Mouse (Mus musculus) embryo, embryonic 11.5 days (tissue): ENCODE measurements around the gene Pigk.

ENCODE experiments used
- DNase-seq: peaks from one replicate; pipeline ENCODE4 v3.0.0-alpha.2; 2012; ENCODE audit warnings: low read depth, low spot score

Pigk gene

DNA sequence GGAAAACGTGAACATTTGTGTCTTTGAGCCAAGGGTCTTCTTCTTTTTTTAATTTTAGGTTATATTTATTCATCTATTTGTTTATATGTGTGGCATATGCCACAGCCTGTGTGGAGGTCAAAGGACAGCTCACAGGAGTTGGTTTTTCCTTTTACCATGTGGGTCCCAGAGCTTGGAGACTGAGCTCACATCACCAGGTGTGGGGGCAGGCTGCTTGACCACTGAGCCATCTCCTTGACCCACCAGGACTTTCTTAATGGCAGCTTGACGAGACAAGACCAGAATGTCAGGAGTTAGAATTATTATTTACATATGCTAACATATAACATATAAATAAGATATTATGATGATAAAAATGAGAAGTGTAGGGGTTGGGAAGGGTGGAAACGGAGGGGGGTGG, 182.2 kb downstream of the Pigk start:
- no peak for DNase-seq

DNA sequence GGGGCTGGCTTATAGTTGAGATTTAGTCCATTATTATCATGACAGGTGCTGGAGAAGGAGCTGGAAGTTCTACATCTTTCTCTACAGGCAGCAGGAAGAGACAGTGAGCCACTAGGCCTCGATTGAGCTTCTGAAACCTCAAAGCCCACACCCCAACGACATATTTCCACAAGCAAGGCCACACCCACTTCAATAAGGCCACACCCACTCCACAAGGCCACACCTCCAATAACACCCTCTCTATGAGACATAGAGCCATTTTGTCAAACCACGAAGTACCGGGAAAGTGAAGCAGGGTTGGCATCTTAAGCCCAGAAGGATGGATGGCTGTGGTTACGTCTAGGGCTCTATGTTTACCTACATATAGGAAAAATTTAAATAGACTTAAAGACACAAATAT, 183.3 kb downstream of the Pigk start:
- DNase-seq: no peak

DNA sequence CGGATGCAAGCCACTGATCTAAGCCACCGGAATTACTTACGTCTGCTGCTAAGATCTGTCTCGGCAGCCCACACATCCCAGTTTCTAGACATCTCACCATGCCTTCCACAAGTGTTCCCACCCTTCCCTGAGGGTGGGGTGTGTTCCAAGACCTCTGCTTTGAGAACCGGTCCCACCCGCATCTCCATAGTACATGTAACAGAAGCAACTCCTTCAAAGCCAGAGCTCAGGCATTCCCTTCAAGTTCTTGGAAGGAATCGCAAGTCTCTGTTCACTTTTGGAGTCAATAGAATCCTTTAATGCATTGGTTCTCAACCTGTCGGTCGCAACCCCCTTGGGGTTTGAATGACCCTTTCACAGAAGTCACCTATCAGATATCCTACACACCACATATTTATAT, 185.0 kb downstream of the Pigk start:
- no peak for DNase-seq

DNA sequence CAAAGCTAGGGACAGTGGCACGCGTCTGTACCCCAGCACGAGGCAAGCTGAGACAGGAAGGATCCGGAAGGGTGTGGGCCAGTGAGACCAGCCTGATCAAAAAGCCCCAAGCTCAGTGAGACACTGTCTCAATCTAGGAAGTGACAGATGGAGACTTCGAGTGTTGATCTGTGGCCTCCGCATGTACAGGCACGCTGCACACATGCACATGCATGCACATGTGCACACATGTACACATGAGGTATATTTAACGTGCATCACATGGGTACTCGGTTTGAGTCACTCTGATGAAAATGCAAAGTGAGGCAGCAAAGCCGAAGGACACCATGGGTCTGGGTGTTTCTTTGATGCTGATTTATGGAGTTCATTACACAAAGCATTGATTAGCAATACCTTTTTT, 191.1 kb downstream of the Pigk start:
- DNase-seq: no peak

DNA sequence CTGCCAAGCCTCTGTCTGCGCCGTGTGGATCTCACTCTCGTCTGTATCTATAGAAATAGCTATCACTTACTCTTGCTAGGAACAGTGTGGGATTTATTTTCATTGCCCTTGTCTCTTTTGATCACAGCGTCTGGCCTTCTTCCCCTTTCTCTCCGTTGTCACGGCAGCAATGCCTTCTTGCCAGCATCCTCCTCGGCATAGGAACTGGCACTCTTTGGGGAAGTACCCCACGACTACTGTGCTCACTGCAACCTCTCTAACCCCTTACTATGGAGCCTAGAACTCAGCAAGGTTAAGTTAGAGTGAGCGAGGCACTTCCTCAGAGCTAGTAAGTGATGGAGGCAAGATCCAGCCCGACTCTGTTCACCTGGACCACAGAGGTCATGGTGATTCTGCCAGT, 191.9 kb downstream of the Pigk start:
- no peak for DNase-seq

DNA sequence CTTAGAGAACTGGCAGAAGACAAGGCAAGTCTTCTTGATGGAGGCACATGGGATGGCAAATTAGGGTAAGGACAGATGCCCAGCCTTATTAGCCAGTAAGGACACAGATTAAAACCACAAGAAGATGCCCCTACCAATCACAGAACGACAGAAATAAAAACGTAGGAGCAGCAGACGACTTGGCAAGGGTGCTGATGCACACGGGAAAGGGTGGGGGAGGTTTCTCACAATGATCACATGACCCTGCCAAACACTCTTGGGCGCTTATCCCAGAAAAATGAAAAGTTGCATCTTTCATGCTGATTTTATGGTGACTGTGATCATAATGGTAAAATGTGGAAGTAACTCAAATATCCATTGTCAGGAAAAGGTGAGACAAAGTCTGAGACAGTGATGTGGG, 193.2 kb downstream of the Pigk start:
- no peak for DNase-seq

DNA sequence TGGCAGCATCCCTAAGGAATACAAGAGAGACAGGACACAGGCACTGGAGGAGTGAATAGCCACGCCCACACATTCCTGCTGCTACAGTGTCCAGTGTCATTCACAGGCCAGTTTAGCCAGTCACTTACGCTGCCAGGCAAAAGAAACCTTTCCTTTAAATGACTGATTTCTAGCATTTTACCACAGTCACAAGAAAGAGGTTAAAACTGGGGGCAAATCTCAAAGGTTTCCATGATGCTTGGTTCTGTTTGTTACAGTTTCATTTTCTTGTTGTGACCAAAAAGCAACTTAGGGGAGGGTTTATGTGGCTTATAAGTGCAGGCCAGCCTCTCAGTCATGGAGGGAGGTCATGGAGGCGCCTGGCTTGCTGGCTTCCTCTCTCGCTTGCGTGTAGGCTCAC, 193.8 kb downstream of the Pigk start:
- DNase-seq: no peak

DNA sequence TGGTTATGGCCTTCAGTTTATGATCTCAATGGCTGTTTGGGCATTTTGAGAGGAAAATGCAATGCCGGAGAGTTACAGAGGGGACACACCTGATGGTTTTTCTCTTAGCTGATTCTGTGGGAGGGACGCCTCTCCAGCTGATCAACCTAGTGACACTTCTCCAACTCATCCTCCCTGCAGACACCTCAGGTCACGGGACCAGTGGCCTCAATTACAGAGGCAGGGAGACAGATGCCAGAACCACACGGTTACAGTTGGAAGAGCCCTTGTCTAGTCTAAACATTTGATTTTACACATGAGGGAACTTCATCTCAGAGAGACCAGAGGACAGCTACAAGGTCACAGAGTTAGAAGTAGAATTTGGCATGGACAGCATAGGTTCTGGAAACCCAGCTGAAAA, 197.7 kb downstream of the Pigk start:
- no peak for DNase-seq

DNA sequence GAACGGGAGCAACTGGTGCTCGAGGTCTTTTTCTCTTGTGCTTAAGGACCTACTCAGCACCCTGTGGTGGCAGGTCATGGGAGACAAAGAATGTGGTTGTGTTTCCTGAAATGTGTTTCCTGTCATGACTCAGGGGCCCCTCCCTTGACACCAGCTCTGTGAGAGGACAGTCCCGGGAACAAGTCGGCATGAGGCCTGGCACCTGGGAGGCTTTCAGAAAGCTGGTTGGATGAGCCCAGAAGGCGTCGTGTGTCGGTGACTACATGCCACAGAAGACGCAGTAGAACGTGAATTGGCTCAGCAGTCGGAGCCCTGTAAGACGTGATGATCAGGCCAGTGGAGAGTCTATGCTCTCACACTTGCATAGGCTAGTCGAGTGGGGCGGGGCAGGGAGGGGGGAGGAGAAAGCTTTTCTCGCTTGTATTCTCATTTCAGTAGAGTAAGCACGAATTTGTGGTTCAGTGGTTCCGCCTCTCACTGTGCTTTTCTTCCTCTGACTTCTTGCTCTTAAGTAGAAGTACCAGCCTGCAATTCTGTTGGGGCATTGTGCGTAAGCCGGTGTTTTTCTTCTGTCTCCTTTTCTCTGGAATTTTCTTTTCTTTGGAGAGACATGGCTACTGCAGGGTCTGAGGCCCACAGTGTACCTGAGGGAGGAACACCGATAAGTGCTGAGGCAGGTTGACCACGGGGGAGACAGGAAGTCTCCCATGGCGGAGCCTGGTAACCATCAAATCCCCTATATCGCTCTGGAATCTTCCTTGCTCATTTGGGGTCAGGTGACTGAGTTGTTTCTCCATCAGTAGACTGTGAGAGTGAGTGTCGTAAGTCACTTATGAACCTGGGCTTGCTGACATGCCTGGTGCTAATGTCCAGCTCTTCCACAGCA, 198.6 kb downstream of the Pigk start:
- DNase-seq: no peak

DNA sequence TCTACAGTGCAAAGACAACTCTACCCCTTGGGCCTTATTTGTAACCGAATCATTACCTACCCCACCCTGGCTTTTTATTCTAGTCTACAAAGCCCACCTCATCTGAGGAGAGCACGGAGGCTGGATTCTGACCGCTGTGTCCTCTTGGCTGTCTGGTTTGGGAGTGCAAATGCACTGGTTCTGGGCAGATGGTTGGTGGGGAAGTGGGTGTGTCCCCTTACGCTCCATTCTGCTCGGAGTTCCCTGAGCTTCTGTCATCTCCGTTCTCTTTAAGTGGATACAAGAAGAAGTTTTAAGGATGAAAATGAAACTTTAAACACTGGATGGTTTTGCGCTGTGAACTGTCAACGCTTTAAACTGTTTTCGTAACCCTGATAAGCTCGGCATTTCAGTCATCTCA, 199.2 kb downstream of the Pigk start:
- no peak for DNase-seq

DNA sequence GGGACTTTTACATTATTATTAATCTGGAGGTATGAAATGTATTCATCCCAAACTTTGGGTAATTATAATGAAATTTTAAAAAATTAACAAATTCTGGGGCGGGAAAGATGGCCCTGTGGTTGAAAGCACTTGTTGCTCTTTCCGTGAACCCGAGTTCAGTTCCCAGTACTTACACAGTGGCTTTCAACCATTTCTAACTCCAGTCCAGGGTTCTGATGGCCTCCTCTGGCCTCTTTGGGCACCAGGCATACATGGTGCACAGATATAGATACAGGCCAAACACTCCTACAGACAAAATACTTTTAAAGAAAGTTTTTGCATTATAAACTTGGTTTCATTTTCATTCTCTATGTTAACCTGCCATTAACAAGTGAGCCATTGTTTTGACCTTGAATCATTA, 199.7 kb downstream of the Pigk start:
- no peak for DNase-seq

DNA sequence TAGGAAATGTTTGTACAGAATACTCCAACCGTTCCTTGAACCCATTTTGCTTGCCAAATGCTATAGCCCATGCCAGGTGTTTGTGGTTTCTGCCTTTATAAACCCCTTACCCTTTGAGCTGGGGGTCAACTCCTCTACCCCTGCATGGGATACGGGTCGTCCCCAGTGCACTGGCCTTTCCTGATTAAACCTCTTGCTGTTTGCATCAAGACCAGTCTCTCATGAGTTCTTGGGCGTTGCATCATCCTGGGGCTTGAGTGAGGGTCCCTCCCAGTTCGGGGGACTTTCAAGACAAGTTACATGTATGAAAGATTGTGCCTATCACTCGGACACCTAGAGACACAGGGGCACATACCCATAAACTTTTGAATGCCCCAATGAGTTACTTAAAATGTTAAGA, 200.5 kb downstream of the Pigk start:
- no peak for DNase-seq

DNA sequence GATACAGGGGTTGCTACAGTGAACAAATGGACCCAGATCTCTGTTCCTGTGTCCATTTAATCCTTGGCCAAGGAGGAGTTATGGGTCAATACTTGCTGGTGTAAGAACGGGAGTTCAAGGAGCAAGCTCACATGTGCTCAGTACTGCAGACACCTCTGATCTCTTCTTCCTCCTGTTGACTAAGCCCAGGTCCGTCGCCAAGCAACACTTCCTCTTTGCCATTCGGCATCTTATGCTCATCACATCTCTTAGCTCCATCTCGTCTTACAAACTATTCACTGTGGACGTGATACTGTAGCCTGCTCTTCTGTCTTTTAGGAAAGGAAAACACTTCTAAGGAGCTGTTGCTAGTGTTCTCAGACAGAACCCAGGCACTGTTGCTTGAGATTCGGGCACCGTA, 203.7 kb downstream of the Pigk start:
- DNase-seq: no peak

DNA sequence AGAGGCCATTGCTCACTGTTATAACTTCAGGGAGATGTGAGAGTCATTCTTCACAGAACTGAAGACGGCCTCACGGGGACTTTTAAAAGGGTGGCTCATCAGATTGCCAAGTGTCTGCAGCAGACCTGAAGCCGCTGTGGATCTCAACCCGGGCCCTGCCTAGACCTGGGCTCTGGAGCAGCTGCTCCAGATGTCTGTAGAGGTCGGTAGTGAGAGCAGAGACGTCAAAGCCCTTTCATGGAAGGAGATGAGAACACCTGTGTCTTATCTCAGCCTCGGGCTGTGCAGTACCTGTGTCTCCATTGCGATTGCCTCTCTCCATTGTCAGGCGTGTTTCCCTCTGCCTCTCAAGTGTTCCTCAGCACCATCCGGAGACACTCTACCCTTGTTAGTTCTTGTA, 205.2 kb downstream of the Pigk start:
- DNase-seq: no peak

DNA sequence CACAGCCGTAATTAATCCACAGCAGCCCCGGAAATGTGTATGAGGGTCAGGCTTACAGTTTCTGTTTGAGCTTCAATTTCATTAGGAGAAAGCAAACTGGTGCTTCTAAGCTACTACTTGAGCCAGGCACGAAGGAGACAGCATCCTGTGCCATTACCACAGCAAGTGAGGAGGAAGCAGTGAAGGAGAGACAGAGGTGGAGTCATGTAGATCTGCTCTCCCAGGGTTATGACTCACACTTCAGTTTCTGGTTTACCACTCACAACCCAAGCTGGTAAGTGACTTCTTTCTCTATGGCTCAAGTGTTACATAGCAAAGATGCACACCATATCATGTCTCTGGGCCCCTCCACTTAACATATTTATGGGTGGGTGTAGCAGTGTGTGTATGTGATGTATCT, 206.5 kb downstream of the Pigk start:
- DNase-seq: no peak

DNA sequence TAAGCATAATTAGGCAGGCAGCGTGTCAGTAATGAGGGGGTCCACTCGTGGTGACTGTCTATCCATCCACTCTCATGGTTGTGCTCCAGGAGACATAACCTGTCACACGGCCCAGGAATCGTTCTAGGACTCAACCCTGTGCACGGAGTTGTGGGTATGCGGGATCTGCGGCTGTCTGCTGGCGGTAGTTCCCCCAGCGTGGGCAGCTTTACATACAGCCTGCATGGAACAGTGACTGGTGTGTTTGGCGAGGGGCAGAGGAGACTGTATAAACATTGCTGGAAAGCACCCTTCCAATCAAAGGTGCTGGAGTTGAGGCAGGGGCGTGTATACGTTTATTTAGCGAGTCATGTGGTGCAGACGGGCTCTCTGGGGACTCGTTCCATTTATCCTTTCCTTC, 209.6 kb downstream of the Pigk start:
- no peak for DNase-seq

DNA sequence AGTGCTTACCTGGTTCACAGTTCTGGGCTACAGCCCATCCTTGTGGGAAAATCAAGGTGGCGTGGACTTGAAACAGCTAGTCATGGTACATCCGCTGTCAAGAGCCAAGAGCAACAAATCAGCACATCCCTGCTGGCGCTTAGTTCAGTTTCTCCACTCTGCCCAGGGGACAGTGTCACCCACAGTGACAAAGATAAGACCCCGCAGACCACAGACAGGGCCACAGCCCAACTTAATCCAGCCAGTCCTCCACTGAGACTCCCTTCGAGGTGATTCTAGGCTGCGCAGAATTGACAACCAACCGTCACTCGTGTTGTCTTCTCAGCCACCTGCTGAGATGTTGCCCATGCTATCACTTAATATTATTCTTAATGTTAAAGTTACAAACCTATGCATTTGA, 211.5 kb downstream of the Pigk start:
- no peak for DNase-seq

DNA sequence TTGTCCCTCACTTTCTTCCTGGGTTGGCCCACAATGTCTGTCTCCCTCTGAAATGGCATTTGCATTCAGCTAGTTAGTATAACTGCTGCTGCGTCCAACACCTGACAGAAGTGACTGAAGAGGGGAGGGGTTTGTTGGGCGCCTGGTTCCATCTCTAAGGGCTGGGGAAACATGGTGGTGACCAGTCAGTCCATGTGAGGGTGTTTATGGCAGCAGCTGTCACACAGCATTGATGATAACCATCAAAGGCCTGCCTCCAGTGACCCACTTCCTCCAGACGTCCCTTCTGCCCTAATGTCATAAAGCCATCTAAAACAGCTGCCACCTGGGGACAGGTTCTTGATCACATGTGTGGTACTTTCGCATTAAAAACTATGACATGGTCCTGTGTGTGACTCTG, 212.3 kb downstream of the Pigk start:
- DNase-seq: no peak

DNA sequence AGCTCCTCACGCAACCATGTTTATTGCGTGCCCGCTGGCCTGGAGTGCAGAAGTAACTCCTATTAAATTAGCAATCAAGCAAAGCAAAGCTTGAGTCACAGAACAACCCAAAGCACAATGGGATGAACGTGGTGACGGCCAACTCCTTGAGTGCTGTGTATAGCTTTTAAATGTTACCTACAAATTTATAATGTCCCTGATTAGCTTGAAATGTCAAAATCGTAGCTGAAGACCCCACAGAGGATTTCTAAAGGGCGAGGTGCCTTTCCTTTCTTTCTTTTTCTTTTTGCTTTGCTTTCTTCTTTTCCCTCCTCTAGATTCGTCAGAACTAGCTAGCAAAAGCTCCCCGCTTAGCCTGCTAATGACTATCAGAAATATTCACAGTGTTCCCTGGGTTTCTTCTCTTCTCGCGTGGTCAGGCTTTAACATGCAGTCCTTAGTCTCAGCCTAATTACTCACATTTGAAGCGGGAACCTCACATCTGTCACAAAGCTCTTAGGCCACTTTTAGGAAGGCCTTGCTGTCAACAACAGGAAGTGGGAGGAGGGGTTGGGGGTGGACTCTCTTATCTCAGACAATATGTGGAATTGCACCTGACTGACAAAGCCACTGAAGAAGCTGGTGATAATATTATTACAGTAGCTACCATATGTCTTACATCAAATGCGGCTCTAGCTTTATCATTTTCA, 214.5 kb downstream of the Pigk start:
- no peak for DNase-seq

DNA sequence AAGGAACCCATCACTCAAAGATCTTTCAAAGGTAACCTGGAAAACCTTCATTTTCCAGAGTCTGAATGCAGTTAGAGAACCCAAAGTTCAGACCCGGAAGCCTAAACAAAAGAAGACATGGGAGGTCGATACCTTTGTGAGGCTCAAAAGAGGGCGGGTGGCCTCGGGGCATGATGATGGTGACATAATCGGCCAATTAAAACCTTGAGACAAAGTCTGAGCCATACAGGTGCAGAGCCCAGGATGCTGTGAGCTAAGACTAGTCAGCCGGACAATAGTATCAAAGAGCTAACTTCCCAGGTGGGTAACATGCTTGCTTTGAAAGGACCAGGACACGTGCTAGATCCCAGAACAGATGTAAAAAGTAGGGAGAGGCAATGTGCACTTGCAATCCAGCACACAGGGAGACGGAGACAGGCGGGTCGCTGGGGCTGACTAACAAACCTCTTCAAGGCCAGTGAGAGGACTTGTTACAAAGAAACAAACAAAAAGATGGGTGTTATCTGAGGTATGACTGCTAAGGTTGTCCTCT, 215.4 kb downstream of the Pigk start:
- DNase-seq: no peak

DNA sequence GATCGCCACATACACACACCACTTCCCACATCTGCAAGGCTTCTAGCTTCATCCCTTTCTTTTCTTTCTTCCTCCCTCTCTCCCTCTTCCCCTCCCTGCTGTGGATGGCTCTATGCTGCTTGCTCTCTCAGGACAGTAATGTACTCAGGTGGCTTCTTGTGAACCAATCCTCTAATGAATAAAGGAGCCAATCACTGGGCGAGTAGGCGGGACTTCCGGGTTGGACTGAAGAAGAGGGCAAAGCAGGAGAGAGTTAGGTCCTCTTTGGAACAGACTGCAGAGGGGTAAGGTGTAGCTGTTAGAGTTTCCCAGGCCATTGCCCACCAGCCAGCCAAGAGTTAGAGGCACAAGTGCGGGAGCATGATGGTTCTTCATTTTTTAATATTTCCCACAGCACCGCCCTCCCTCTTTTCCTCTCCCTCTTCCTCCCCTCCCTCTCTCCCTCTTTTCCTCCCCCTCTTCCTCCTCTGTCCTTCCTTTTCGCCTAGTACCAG, 215.9 kb downstream of the Pigk start:
- no peak for DNase-seq

DNA sequence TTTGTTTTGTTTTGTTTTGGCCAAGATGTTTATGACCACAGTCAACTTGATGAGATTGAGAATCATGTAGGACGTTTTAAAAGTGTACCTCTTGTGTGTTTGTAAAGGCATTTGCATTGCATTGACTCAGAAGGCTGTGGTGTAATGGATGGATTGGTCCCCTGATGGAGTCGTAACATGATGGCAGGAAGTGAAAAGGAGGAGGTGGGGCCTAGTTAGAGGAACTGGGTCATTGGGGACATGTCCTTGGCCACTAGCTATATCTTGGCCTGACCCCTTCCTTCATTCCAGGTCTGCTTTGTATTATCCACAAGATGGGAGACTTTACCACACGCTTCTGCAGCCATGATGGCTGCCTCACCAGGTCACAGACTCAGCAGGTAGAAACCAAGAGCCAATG, 217.5 kb downstream of the Pigk start:
- DNase-seq: no peak

DNA sequence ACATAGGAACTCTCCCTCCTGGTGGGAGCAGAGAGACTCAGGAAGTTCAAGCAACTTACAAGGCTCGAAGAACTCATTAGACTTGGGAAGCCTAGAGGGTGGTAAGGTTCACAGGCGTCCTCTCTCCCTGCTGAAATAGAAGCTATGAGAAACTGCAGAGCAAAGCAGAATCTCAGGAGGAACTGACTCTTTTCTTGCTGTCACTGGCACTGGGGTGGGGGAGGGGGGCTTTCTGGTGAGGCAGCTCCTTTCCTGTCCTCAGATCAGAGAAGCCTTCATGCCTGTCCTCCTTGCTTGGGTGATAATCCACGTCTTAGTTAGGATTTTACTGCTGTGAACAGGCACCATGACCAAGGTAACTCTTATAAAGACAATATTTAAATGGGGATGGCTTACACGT, 218.2 kb downstream of the Pigk start:
- DNase-seq: no peak
